Mouse (Mus musculus): ENCODE data around the gene Utp4.

Utp4 gene

DNA sequence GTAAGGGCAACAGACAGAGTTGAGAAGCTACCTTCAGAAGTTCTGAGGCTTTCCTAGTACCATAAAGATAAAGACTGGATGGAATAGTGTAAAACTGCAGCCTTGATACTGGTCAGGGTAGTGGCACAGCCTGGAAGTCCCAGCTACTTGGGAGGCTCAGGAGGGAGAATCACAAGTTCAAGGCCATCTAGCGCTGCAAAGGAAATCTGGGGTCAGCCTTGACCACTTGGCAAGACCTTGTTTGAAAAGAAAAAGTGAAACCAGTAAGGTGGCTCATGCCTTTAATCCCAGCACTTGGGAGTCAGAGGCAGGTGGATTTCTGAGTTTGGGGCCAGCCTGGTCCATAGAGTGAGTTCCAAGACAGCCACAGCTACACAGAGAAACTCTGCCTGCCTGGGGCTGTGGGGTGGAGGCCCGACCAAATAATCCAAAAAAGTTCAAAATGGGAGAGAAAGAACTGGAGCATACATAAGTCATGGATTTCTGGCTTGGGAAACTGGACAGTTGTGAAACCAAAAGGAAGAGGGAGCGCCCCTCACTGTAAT lies 50.5 kb downstream of the Utp4 start:
- DNase-seq: no peak

- DNase-seq: no peak
Measured at GRCm38 (mm10) chr8:106944756-106945155, 51.3 kb downstream of the Utp4 start.

DNA sequence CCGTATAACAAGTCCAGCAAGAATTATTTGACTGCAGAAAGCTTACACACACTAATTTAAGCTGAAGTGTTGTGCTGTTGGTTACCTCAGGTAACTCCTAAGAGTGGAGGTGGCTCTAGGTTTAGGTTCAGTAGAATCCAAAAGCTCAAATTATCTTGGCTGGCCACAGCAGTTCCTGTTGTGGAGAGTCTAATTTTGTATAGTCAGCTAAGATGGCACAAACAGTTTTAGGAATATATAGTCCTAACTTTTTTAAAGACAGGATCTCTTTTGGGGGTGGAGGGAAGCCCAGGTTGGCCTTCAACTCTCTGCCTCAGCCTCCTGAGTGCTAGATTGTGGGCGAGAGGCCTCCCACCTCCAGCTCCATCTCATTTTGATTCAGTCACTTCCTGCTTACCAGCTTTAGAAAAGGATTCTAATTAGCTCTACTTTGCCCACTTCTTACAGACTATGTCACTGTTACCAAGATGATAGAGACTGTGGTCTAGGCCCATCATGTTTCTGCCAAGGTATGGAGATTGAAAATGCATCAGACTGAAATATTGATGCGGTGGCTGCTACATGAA lies 55.3 kb downstream of the Utp4 start:
- DNase-seq: no peak

DNA sequence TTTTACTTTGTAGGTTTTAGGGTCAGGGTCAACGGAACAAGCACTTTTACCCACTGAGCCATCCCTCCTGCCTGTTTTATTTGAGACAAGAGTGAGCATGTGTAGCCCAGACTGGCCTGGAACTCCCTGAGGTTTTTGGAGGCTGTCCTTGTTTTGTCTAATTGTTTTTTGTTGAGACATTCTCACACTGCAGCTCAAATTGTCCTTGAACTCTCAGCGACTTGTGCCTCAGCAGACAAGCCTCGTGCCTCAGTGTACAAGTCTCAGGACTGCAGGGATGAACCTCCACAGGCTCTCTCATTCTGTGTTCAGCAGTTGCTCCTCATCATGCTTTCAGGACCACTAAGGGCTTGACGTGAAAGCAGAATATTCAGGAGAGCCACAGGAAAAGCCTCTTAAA lies 58.3 kb downstream of the Utp4 start:
- DNase-seq: no peak

GRCm38 (mm10) chr8:106953571-106953970 lies 60.1 kb downstream of the Utp4 start:
- no peak for DNase-seq

DNA sequence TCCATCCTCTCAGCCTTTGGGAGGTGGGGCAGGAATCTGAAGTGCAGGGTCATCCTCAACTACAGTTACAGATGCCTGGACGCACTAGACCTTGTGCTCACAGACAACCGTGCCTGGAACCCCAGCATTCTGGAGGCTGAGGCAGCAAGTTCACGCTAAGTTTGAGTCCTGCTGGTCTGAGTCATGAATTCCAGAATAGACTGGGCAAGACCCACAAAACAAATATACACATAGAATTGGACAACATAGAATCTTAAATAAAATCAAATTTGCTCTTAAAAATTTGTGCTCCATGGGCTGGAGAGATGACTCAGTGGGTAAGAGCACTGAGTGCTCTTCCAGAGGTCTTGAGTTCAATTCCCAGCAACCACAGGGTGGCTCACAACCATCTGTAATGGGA lies 63.6 kb downstream of the Utp4 start:
- no peak for DNase-seq

DNA sequence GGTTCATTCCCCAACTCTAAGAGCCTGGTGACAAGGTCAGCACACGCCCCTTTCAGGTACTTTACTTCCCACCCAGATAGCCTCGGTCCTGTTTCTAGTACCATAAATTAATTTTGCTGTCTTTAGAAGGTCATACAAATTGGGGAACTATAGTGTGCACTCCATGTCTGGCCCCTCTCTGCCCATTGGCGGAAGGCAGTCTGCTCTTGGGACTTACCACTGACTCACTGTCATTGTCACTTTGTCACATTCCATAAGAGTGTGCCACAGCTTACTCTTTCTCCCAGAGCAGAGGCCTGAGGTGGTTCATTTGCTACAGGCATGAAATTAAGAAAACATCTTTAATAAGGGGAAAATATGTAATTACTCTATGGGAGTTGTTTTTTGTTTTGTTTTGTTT lies 64.8 kb downstream of the Utp4 start:
- DNase-seq: no peak

- DNase-seq: no peak
Measured at GRCm38 (mm10) chr8:106959626-106960025, 66.2 kb downstream of the Utp4 start.

- DNase-seq: no peak
Measured at GRCm38 (mm10) chr8:106962322-106962721, 68.9 kb downstream of the Utp4 start.

DNA sequence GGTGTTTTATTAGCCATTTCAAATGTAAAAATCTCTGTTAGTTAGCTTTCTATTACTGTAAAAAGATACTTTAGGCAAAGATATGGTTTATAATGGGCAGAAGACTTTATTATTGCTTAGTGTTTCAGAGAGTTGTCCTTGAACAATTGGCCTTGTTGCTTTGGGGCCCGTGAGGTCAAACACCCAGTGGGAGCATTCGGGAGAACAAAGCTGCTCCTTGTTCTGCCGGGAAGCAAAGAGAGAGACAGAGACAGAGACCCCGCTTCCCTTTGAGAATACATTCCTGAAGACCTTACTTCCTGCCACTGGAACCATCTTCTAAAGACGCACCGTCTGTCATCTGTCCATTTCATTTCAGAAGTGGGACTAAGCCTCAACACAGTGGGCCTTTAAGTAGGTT lies 69.9 kb downstream of the Utp4 start:
- no peak for DNase-seq

DNA sequence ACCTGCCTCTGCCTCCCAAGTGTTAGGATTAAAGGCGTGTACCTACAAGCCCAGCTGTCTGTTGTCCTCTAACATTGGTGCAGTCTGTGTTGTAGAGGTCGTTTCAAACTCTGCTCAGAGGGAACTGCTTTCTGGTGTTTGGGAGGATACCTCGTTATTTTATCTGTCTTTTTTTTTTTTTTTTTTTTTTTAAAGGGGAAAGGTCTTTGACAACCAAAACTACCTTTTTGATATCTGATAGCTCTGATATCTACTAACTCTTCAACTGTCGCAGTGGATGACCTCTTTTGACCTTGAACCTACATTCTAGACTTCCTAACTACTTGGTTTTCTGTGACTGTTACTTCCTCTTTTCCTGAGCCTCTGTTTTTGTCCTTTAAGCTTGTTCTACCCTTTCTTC lies 71.1 kb downstream of the Utp4 start:
- DNase-seq: no peak

GRCm38 (mm10) chr8:106969964-106970363 lies 76.5 kb downstream of the Utp4 start:
- DNase-seq: no peak

- no peak for DNase-seq
Measured at GRCm38 (mm10) chr8:106971916-106972315, 78.5 kb downstream of the Utp4 start.
